Mouse (Mus musculus) large intestine, adult 2 months (tissue): ENCODE results near the gene Nfasc. TPM values are rescaled to one million over a fixed set of nuclear protein-coding genes. Genes with fewer than 3 reads are reported as not detected.

Source experiments
- DNase-seq: peaks from one replicate; pipeline ENCODE4 v3.0.0-alpha.2; 2012; ENCODE audit warnings: low read depth, low spot score
- WGBS: fragments of 180-500 bp; shearing (Covaris S2); methylation state at CpG from one replicate; pipeline ENCODE4 v1.1.7; 2018; 5-methylcytosine and 5-hydroxymethylcytosine counted together
- polyA plus RNA-seq: library from polyadenylated mRNA; depleted of rRNA; stranded (reverse); fragments of >200 nt; gene quantifications from 2 replicates; pipeline ENCODE4 v1.2.3, GENCODE M21; 2012

The Nfasc gene
- polyA plus RNA-seq, 1 experiment = 1.8 TPM

DNA sequence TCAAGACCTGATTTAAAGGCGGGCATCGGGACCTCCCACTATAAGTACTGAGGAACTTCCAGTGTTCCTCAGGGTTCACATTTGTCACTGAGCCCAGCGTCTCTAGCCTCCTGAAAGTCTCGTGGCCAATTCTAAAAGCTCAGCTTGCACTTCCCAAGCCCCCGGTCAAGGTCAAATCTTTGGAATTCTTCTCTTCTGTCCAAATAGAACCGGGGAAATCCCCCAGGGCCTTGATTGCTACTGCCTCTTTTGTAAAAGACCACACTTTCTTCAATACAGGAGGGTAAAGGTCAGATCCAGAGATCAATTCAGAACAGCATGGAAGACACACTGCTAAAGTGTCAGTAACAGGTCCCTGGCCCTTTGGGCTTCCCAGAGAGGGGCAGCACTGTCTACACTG is 145.9 kb downstream of the Nfasc start:
- WGBS = 27% methylated on average over 6 of the region's 6 CpGs
- no peak for DNase-seq

DNA sequence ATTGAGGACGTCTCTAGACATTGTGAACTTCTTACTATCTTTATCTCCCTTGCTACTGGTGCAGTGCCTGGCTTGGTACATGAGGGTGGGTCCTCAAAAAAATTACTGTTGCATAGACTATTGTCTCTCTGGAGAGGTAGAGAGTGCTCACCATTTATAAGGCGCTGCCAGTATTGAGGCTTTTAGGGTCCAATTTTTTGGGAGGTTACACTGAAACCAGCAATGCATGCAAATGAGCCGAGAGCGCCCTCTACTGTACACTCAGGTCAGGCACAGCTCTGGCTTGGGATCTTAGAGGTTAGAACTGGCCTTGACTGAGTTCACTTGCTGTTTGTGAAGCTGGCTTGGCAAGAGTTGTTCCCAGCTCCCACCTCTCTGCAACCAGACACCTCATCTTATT is 147.0 kb downstream of the Nfasc start:
- WGBS = 7% methylated on average over 4 of the region's 4 CpGs
- DNase-seq = peak; percentile 8

- WGBS = 75% methylated on average over 5 of the region's 5 CpGs
- DNase-seq = no peak
Observed at GRCm38 (mm10) chr1:132592145-132592544, 149.5 kb downstream of the Nfasc start.

DNA sequence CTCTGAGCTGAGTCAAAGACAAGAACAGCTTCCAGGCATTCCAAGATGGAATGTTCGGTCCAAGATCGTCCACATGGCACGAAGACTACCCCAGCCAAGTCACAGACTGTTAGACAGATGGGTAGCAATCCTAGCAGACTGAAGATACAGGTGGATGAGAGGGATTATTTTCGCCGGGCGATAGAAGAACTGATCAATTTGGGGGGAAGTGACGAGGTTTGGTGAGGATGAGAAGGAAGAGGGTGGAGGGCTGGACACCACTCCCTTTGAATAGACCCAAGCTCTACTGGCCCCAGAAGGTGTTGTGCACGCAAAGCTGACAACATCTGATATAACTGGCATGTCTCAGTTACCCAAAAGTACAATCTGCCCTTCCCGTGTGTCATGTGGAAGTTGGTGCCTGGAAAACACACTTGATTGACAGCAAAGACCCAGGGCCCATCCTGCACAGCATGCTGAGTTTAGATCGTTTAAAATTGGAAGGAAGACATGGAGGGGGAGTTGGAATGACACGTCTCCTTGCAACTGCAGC is 150.1 kb downstream of the Nfasc start:
- DNase-seq = no peak
- WGBS = 74% methylated on average over 11 of the region's 11 CpGs

- 27% methylated on average over 15 of the region's 15 CpGs for WGBS
- DNase-seq = no peak
Observed at GRCm38 (mm10) chr1:132586679-132587201, 154.9 kb downstream of the Nfasc start.

- 80% methylated on average over 4 of the region's 4 CpGs for whole genome bisulfite sequencing
- DNase-seq = no peak
Observed at GRCm38 (mm10) chr1:132585376-132585775, 156.2 kb downstream of the Nfasc start.

DNA sequence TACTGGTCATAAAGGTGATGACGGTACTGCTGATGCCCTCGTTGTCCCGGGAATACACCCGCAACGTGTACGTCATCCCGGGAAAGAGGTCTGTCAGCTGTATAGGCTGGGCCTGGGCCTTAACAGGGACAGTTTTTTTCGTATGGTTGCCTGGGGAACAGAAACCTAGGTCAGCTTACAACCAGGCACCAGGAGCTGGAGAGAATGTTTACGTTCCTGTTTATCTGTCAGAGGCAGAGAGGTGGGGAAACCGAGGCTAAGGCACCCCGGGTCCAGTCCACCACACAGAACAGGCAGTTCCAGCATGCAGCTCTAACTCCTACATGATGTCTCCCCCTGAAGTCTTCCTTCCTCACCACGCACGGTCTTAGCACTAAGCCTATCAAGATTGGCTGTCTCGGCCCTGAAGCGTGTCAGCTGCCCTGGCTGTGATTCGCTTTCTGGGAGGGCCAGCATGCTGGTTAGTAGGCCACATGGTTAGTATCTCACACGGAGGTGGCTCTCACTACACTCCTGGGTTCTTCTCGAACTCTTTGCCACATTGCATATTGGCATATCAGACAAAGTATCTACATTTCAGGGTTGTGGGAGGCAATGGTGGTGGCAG is 158.5 kb downstream of the Nfasc start:
- 80% methylated on average over 18 of the region's 18 CpGs for WGBS
- no peak for DNase-seq

- 70% methylated on average over 14 of the region's 14 CpGs for WGBS
Observed at GRCm38 (mm10) chr1:132581845-132582839, 159.5 kb downstream of the Nfasc start.

DNA sequence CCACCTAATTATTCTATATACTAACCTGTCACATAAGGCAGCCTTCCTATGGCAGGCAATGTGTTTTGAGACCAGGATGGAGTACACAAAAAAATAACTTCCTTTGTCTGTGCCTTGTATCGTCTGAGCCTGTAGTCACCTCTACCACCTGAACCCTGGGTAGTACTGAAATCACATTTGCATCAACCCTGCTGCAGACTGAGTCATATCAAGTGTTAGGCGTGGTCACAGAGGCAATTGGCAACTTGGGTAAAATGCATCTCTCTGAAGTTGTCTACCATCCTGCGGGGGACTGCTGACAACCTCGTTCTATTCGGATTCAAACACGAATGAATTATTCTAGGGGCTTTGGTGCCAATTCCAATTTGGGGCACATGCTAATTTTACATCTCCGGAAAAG is 161.5 kb downstream of the Nfasc start:
- no peak for DNase-seq
- 77% methylated on average over 7 of the region's 7 CpGs for WGBS

More at GRCm38 (mm10) chr1:132581845-132582839, 159.5 kb downstream of the Nfasc start:
- no peak for DNase-seq

DNA sequence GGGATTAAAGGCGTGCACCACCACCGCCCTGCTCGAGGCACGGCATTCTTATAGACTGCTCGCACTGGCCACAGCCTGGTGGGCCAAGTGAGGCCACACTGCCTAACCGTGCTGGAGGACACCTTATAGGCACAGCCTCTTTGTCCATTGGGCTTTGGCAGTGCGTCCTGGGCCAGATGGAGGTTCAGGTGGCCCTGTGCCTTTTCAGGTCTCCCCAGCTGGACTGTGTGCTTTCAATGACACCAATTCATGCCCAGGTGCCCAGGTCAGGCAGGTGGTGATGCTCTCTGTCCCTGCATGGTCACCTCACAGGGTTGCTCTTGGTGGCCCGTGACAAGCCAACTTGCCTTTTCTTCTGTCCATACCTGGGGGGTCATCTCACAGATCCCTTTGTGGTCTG is 164.8 kb downstream of the Nfasc start:
- DNase-seq = no peak
- 94% methylated on average over 8 of the region's 8 CpGs for WGBS

GRCm38 (mm10) chr1:132572851-132573250 is 168.7 kb downstream of the Nfasc start:
- WGBS = 87% methylated on average over 7 of the region's 7 CpGs

GRCm38 (mm10) chr1:132571613-132572012 is 170.0 kb downstream of the Nfasc start:
- WGBS = 89% methylated on average over 1 of the region's 1 CpGs

More at GRCm38 (mm10) chr1:132572851-132573250, 168.7 kb downstream of the Nfasc start:
- no peak for DNase-seq

DNA sequence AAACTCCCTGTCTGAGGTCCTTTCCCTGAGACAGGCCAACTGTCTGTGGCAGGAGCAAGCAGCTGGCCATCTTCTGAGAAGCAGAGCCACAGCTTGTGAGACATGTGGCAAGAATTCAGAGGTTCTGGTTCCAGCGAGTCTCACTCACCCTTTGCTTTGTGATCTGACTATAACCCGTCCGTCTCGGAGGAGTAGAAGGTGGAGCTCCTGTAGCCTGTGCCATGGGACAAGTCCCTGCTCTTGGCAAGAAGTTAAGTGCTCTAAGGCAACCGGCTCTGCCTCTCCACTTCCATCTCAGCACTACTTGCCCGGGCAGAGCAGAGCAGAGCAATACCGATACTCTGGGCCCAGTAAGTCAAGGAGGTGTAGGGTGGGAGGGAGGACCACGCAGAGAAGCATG is 170.7 kb downstream of the Nfasc start:
- no peak for DNase-seq
- WGBS = 81% methylated on average over 8 of the region's 8 CpGs

More at GRCm38 (mm10) chr1:132571613-132572012, 170.0 kb downstream of the Nfasc start:
- DNase-seq = no peak

DNA sequence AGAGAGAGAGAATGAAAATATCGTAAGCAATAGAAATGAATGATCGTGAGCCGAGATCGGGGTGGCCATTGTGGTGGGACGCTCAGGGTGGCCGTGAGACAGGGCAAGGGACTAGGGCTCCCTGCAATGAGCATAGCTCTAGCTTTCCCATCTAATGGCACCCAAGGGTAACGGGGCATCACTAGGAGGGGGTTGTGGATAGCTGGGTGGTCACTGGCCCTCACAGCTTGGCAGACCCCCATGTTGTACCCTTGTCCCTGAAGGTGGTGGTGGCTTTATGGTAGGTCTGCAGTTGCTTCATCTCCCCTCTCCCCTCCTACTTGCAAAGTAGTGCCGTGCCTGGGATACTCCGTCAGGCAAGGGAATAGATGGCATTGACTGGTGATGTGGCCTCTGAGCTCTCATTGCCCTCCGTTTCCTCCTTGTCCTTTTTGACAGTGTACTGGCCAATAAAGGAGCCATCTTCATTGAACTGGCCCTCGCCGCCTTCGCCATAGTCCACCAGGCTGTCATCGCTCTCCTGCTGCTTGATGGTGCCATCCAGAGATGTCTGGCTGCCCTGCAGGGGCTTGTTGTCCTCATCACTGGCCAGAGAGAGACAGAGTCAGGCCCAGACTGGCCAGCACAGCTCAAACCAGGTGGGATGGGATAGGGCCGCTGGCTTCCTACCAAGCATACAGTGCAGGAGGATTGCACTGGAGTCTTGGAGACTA is 171.4 kb downstream of the Nfasc start:
- WGBS = 91% methylated on average over 15 of the region's 15 CpGs
- no peak for DNase-seq

DNA sequence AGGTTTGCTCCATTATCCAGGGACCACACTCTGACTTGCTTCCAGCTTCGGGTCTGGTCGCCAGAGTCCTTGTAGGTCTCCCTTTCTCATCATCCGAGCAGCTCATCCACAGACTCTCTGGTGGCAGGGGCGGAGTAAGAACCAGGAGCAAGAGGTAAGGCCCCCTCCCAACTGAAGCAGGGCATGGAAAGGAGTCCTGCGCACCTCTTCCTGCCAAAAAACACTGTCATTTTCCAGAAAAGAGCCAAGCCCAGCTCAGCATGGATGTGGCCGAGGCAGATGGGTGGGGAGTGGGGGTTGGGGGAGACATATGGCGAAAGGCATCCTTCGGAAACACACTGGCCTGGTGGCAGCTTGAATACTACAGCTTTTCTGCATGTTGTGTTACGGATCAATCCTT is 172.1 kb downstream of the Nfasc start:
- no peak for DNase-seq
- 82% methylated on average over 9 of the region's 9 CpGs for WGBS

GRCm38 (mm10) chr1:132567336-132568125 is 174.1 kb downstream of the Nfasc start:
- DNase-seq = no peak
- 76% methylated on average over 11 of the region's 11 CpGs for WGBS

DNA sequence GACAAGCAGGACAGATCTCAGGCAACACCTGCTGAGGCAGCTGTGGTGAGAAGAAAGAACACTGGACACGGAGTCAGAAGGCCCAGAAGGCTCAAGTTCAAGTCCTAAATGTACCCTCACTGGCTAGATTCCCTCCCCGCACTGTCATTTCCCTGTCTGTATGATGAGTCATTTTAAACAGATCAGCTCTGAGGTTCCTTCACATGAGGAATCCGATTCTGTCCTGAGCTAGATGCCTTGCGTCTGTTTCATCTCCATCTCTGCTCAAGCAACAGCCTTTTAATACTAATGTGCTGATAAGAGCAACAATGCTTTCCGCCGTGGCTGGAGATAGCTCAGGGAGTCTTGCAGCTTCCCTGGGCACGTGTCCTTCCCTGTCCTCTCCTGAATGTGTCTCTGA is 175.8 kb downstream of the Nfasc start:
- WGBS = 54% methylated on average over 7 of the region's 7 CpGs

DNA sequence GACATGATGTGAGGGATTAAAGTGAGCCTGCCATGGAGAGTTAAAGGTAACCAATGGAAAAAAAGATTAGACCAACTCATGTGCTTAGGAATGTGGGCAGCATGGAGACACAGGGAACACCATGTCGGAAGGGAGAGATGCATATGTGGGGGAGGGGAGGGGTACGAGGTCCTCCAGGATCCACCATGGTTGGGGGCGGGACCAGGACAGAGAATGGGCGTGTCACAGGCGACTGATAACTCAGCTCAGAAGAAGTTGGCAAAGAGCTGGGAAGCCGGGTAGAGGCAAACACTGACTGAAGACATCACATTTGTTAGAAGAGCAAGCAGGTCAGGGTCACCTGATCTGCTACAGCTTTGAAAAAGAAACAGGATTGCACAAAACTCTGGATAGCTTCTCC is 176.7 kb downstream of the Nfasc start:
- no peak for DNase-seq
- 27% methylated on average over 6 of the region's 6 CpGs for WGBS

More for the DNA sequence above, 175.8 kb downstream of the Nfasc start:
- no peak for DNase-seq

DNA sequence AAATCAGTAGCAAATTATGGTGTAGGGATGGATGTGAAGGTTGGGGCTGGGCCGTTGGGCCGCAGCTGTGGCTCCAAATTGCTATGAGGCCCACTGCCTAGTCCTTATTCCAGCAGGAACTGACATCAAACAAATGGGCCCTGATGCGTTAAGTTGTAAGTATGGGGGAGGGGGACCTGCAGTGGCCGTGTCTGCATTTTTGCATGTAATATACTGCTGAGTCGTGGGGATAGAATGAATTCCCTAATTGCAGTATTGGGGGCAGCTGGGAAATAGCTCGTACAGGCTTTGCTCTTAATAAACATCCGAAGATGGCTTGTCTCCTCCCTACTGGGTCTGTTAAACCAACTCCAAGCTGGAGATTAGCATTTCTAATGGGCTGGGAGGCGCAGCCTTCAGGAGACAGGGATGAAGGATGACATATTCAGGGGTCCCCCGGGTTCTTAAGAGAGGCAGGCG is 179.2 kb downstream of the Nfasc start:
- WGBS = 57% methylated on average over 10 of the region's 10 CpGs
- DNase-seq = no peak
